Mouse (Mus musculus): ENCODE data around the gene Cryzl1.

Gene Cryzl1

GRCm38 (mm10) chr16:91740184-91740917 lies 11.6 kb upstream of the Cryzl1 start:
- no peak for DNase-seq (ENCODE audit: low spot score)

GRCm38 (mm10) chr16:91738505-91738904 lies 9.7 kb upstream of the Cryzl1 start:
- no peak for DNase-seq (ENCODE audit: low spot score)

GRCm38 (mm10) chr16:91736046-91736816 lies 7.5 kb upstream of the Cryzl1 start:
- DNase-seq (ENCODE audit: low spot score): no peak

GRCm38 (mm10) chr16:91734771-91735170 lies 6.0 kb upstream of the Cryzl1 start:
- no peak for DNase-seq (ENCODE audit: low spot score)

GRCm38 (mm10) chr16:91732816-91733215 lies 4.0 kb upstream of the Cryzl1 start:
- DNase-seq (ENCODE audit: low spot score): no peak

- DNase-seq (ENCODE audit: low spot score): no peak
Measured at GRCm38 (mm10) chr16:91730446-91730845, 1.7 kb upstream of the Cryzl1 start.

GRCm38 (mm10) chr16:91729821-91730441 lies 1.2 kb upstream of the Cryzl1 start:
- no peak for DNase-seq (ENCODE audit: low spot score)

GRCm38 (mm10) chr16:91729066-91729482 lies 299 bp upstream of the Cryzl1 start, which contains the start of gene Itsn1:
Gene Itsn1, plus strand, starts transcription at chr16:91729281.
- DNase-seq (ENCODE audit: low spot score): peak; percentile 97

- DNase-seq (ENCODE audit: low spot score): no peak
Measured at GRCm38 (mm10) chr16:91727433-91727832, 1.3 kb downstream of the Cryzl1 start.

GRCm38 (mm10) chr16:91724247-91724646 lies 4.5 kb downstream of the Cryzl1 start:
- DNase-seq (ENCODE audit: low spot score): peak; percentile 45

GRCm38 (mm10) chr16:91717399-91717798 lies 11.4 kb downstream of the Cryzl1 start:
- DNase-seq (ENCODE audit: low spot score): no peak

- DNase-seq (ENCODE audit: low spot score): peak; percentile 94
Measured at GRCm38 (mm10) chr16:91716927-91717349, 11.8 kb downstream of the Cryzl1 start.

GRCm38 (mm10) chr16:91710241-91710640 lies 18.5 kb downstream of the Cryzl1 start:
- DNase-seq (ENCODE audit: low spot score): no peak

GRCm38 (mm10) chr16:91704603-91705340 lies 24.0 kb downstream of the Cryzl1 start:
- DNase-seq (ENCODE audit: low spot score): no peak

GRCm38 (mm10) chr16:91702771-91703188 lies 26.0 kb downstream of the Cryzl1 start:
- DNase-seq (ENCODE audit: low spot score): no peak

- no peak for DNase-seq (ENCODE audit: low spot score)
Measured at GRCm38 (mm10) chr16:91701908-91702307, 26.9 kb downstream of the Cryzl1 start.

GRCm38 (mm10) chr16:91698995-91699394 lies 29.8 kb downstream of the Cryzl1 start:
- DNase-seq (ENCODE audit: low spot score): no peak

GRCm38 (mm10) chr16:91695108-91695755 lies 33.5 kb downstream of the Cryzl1 start:
- DNase-seq (ENCODE audit: low spot score): no peak

GRCm38 (mm10) chr16:91694455-91695084 lies 34.2 kb downstream of the Cryzl1 start:
- DNase-seq (ENCODE audit: low spot score): peak; percentile 67

GRCm38 (mm10) chr16:91689791-91690190 lies 39.0 kb downstream of the Cryzl1 start:
- peak; percentile 48 for DNase-seq (ENCODE audit: low spot score)
